Mouse (Mus musculus) testis, adult 2 months (tissue): ENCODE results near the gene Plcg1. TPM values are rescaled to one million over a fixed set of nuclear protein-coding genes. Genes with fewer than 3 reads are reported as not detected.

Experiments used
- H3K27ac ChIP-seq: fragments of 200-500 bp; 2 replicates; pipeline ENCODE4 v1.5.1; 2012; ENCODE audit warnings: low read depth, low read length; ENCODE audit not compliant: control insufficient read depth, insufficient read depth
- H3K27me3 ChIP-seq: fragments of 200-500 bp; 2 replicates; pipeline ENCODE4 v1.6.1; 2012; ENCODE audit warnings: mild to moderate bottlenecking, low read length, moderate library complexity; ENCODE audit not compliant: control insufficient read depth, insufficient read depth
- H3K36me3 ChIP-seq: fragments of 200-500 bp; 2 replicates; pipeline ENCODE4 v1.6.1; 2012; ENCODE audit warnings: mild to moderate bottlenecking, low read length; ENCODE audit not compliant: control insufficient read depth, insufficient read depth
- H3K4me1 ChIP-seq: fragments of 200-500 bp; 2 replicates; pipeline ENCODE4 v1.6.1; 2012; ENCODE audit warnings: low read length; ENCODE audit not compliant: control insufficient read depth, insufficient read depth
- H3K4me3 ChIP-seq: fragments of 200-500 bp; 2 replicates; pipeline ENCODE4 v1.5.1; 2012; ENCODE audit warnings: low read depth, mild to moderate bottlenecking, low read length, moderate library complexity, mixed read lengths; ENCODE audit not compliant: control insufficient read depth
- CTCF ChIP-seq: fragments of 200-500 bp; IDR thresholded peaks from 2 replicates; pipeline ENCODE4 v1.5.1; 2012; ENCODE audit warnings: low read depth, mild to moderate bottlenecking, inconsistent platforms, low read length, moderate library complexity; ENCODE audit not compliant: control insufficient read depth, insufficient read depth, insufficient replicate concordance
- POLR2A ChIP-seq: fragments of 200-500 bp; IDR thresholded peaks from 2 replicates; pipeline ENCODE4 v1.6.1; 2012; ENCODE audit warnings: low read depth, mild to moderate bottlenecking, inconsistent platforms, low read length, moderate library complexity; ENCODE audit not compliant: control insufficient read depth
- polyA plus RNA-seq: library from polyadenylated mRNA; depleted of rRNA; stranded (reverse); fragments of >200 nt; gene quantifications from 2 replicates; pipeline ENCODE4 v1.2.3, GENCODE M21; 2012

The Plcg1 gene
- polyA plus RNA-seq, 1 experiment = 17.7 TPM

DNA sequence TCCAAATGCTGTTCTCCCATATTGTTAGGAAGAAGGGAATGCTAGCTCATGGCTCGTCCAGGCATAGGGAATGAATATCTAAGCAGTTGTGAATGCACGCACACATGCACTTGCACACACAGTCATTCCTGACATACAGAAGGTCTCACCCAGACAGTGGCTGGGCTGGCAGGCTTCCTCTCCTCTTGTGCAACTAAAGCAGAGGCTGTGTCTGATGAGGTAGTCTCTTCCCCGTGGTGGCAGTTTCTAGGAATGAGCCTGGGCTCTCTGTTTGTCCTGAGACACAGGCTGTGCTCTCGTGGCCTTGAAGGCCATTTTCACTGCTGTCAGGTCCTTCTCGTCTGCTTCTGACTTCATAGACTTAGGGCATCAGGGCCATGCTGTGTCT is 13.7 kb downstream of the Plcg1 start:
- H3K4me3 ChIP-seq = no peak overlapping the region
- no peak overlapping the region for H3K27ac ChIP-seq
- H3K4me1 ChIP-seq = peaks cover 9% of the 10 kb centered on the region
- no peaks in the 10 kb centered on the region; the same call in none of the 2 replicates for H3K36me3 ChIP-seq
- TF ChIP-seq POLR2A = no peak
- no peak for TF ChIP-seq CTCF
- no peaks in the 10 kb centered on the region for H3K27me3 ChIP-seq

DNA sequence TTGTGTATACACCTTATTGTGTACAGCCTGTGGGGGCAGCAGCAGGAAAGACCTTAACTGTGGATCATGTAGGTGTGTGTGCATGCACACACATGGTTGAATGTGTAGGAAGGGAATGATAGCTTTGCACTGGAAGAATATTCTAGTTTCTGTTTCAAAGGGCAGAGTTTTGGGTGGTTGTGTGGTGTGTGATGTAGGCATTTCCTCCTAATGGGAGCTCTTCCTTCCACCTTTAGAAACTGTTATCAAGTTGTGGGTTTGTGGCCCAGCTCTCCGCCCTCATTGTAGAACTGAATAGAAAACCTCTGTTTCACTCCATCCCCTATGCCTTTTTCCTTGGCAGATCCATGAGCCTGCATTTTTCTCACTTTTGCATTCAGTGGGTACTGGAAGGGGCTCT is 14.4 kb downstream of the Plcg1 start:
- Histone ChIP-seq H3K4me3 (no peak overlapping the region), H3K27ac (no peak overlapping the region), H3K36me3 (no peaks in the 10 kb centered on the region; the same call in none of the 2 replicates), H3K4me1 (peaks cover 9% of the 10 kb centered on the region), H3K27me3 (no peaks in the 10 kb centered on the region)
- no peak for TF ChIP-seq CTCF
- TF ChIP-seq POLR2A = no peak

DNA sequence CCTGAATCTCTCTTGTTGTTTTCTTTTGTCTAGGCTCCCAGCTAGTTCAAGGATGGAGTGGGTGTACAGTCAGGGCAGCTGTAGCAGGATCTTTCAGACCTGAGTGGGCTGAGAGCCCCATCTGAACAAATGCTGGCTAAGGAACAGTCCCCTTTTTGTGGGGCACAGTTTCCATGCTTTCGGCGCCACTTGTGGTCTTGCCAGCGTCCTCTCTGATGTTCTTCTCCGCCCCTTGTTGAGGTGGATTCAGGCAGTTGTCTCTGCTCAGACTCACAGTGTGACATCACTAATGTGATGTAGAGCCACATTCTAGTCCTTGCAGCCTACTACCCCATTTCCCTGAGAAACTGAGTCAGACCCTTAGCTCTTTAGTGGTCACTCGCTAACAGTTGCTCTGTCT is 15.5 kb downstream of the Plcg1 start:
- Histone ChIP-seq H3K4me3 (no peak overlapping the region), H3K27ac (no peak overlapping the region), H3K36me3 (no peaks in the 10 kb centered on the region; the same call in none of the 2 replicates), H3K27me3 (no peaks in the 10 kb centered on the region), H3K4me1 (peaks cover 7% of the 10 kb centered on the region)
- TF ChIP-seq POLR2A (no peak), CTCF (no peak)

DNA sequence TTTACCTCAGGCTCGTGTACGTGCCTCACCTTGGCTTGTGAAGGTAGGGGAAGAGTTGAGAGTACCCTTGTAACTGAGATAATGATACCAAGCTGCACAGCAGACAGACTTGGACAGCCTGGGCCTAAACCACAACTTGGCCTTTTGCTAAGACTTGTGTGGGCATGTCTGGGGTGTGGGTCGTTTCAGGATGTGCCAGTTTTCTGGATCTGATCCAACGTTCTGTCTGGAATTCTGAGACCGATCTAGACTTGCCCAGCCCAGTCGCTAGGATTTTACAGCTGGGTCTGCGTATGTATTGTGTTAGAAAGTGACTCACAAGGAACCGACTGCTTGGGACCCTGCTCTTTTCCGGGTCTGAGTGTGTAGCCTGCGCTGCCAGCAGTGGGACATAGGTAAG is 16.0 kb downstream of the Plcg1 start:
- TF ChIP-seq POLR2A (no peak), CTCF (no peak)
- no peaks in the 10 kb centered on the region for H3K27me3 ChIP-seq
- no peak overlapping the region for H3K4me3 ChIP-seq
- no peaks in the 10 kb centered on the region; the same call in none of the 2 replicates for H3K36me3 ChIP-seq
- H3K4me1 ChIP-seq = peaks cover 7% of the 10 kb centered on the region
- no peak overlapping the region for H3K27ac ChIP-seq

DNA sequence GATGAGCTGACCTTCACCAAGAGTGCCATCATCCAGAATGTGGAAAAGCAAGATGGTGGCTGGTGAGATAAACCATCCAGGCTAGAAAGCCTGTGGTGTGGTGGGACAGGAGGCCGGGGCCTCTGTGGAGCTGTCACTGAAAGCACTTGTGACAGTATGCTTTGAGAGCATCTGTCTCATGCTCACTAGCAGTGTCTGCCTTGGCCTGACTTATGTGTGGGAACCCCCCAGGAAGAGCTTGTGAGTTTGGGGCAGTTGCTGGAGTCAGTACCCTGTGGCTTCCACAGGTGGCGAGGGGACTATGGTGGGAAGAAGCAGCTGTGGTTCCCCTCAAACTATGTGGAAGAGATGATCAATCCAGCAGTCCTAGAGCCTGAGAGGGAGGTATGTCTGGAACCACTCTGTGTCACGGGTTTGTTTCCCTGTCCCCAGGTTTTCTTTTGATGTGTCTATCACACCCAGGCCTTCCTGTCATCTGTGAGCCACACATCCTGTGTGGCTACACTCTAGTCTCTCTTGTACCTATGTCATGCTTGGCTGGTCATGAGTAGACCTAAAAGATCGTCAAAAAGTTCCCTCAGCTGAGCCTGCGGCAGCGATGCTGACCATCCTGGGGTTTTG is 25.6 kb downstream of the Plcg1 start:
- H3K4me3 ChIP-seq = no peak overlapping the region
- H3K36me3 ChIP-seq = no peaks in the 10 kb centered on the region; the same call in 1 of the 2 replicates
- no peak overlapping the region for H3K27ac ChIP-seq
- no peak for TF ChIP-seq CTCF
- TF ChIP-seq POLR2A = no peak
- no peaks in the 10 kb centered on the region for H3K4me1 ChIP-seq
- no peaks in the 10 kb centered on the region for H3K27me3 ChIP-seq

DNA sequence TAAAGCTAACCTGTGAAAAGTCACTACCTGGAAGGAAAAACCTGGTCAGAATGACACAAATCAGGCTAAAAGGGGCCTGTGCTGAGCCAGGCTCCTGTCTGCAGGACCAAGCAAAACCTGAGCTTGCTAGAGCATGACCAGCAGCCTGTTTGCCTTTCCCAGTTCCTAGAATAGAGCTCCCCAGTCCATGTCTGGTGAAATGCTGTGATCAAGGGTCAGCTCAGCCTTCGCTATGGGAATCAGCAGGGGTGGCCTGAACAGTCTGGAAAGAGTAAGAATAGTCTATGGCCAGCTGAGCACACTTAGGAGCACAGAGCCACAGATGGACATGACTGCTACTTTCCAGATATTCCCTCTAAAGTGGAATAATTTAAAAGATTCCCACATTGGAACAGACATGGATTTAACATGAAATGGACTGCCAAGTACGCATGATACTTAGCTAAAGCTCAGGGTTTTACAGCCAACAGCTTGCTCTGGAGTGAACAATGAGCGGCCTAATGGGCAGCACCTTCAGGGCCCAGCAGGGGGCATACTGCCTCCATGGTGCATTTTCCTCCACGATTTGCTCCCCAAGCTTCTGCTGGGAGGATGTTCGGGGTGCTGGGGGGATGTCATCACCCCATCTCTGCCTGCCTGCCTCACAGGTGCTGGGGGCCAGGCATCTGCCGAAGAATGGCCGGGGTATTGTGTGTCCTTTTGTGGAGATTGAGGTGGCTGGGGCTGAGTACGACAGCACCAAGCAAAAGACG is 29.5 kb downstream of the Plcg1 start:
- TF ChIP-seq CTCF (peak; percentile 36; the same call in 1 of the 2 replicates), POLR2A (no peak)
- Histone ChIP-seq H3K27me3 (no peaks in the 10 kb centered on the region), H3K4me1 (no peaks in the 10 kb centered on the region)

DNA sequence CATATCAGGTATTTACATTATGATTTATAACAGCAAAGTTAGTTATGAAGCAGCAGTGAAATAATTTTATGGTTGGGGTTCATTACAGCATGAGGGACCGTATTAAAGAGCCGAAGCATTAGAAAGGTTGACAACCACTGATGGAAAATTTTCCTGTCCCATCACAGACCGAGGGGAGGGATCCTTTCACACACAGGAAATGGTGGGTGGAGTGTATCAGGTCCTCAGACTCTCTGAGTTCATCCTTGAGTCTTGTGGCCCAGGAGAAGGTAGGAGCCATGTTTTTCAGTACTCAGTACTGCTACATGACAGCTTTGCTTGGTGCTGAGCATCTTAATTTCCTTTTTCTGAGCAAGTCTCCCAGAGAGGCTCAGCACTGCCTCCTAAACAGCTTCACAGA is 32.7 kb downstream of the Plcg1 start:
- Histone ChIP-seq H3K4me1 (no peaks in the 10 kb centered on the region), H3K4me3 (no peak overlapping the region), H3K27me3 (no peaks in the 10 kb centered on the region), H3K27ac (no peak overlapping the region), H3K36me3 (no peaks in the 10 kb centered on the region)
- TF ChIP-seq CTCF (no peak), POLR2A (no peak)

More for the DNA sequence above, 29.5 kb downstream of the Plcg1 start:
- Histone ChIP-seq H3K36me3 (no peaks in the 10 kb centered on the region), H3K27ac (no peak overlapping the region), H3K4me3 (no peak overlapping the region)
